Mouse (Mus musculus) gastrocnemius, postnatal 25 days (tissue): ENCODE data around the gene Atp8a1. TPM values are rescaled to one million over a fixed set of nuclear protein-coding genes. Genes with fewer than 3 reads are reported as not detected.

Experiments used
- DNase-seq: peaks from one replicate; pipeline ENCODE4 v3.0.0; 2022
- total RNA-seq, 2 experiments: library from RNA; stranded (reverse); gene quantifications; 1 replicate in 1 of 2; 2 replicates in 1 of 2; pipeline ENCODE4 v1.2.3; 2021

Atp8a1 gene
- total RNA-seq, 2 experiments from 2014 or later = 39.3 to 44.9 TPM

DNA sequence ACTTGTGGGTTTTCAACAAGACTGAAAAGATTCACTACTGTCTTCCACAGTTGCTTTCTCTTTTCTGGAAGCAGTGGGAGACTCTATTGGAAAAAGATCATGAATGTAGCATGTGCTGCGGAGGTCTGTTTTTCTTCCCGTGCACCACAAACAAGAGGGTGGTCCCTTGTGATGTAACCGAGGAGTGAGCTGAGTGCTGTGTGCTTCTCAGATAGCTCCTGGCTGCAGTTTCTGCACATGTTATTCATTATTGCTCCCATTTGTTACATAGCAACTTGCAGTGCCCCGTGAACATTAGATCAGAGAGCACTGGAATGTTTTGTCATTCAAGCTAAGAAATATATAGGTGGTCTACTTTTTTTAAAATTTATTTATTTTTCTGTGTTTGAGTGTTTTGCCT, 174.2 kb downstream of the Atp8a1 start:
- DNase-seq = no peak

DNA sequence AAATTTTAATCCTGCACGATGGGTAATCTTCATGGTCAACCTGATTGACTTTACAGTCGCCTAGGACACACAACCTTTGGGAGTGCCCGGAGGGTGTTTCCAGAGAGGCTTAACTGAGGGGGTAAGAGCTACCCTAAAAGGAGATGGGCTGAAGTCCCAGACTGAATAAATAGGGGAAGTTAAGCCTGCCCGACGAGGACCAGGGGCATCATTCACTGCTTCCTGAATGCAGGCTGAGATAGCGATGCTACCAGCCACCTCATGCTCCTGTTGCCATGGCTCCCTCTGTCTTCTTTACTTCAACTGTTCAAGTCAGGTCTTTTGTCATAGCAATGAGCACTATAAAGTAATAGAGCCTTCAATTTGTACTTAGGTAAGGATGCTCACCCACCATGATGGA, 177.1 kb downstream of the Atp8a1 start:
- DNase-seq = no peak

DNA sequence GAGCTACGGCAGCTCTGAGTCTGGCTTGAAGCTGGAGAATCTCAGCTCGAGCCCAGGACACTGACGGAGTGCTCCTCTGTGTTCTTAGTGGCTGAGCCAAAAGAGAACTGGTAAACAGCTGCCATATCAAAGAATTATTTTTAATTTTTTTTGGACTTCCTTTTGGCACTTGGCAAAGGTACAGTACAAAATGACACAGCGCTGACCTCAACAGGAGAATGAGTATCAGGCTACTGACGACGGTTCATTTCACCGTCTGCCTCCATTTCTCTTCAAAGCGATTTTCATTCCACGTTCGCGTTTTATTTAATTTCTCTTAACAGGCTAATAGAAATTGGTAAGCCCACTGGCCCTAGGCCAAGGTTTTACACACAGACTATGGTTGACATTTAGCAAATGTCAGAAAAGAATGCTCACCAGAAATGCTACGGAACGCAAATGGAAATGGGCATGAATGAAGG, 177.8 kb downstream of the Atp8a1 start:
- DNase-seq = peak; percentile 11

DNA sequence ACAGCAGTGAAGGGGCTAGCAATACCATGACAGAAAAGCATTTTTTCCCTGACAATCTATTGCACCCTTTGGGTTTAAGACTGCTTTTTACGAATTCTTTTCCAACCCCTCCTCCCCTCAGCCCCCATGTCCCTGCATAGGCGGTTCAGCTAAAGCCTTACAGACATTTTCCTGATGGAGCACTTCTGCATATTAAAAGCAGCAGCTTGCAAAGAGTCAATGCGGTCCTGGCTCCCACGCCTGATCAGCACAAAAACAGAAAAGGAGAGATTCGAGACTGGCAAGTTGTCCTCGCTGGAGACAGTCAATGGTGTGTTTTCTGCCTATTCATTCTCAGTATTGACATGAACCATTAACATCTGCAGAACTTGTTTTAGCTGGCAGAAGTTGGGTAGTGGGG, 184.5 kb downstream of the Atp8a1 start:
- no peak for DNase-seq

DNA sequence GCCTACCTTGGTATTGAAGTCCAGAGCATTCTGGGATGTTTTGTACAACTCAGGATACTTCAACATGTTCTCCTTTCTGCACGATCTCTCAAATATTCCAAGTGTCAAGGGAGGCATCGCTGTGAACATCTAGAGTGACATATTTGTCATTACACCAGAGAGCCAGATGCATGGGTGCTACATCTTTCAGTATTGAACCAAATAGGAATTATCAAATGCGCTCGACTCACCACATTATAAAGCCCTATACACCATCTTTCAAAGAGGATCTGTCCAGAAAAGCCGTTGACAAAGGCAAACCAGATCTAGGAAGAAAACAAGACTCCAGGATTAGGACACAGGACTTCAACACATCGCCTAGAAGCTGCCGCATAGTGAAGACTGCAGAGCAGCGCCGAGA, 187.4 kb downstream of the Atp8a1 start:
- DNase-seq = no peak

DNA sequence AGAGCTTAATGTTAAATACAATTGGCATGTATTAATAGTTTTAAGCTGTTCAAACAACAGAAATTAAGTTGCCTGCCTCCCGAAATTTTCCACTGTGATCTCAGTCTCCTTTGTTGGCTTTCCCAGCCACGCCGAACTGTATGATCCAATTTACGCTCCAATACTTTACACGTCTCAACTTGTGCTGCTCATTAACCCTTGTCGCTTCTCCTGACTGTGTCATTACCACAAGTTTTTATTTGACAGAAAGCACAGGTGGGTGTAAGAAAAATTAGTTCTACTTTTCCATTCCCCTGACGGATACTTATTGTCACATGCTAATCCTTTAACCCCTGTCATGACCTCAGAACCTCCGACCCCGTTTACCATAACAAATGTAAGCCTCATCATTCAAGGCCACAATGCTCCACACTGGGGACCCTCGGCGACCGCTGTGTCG, 190.4 kb downstream of the Atp8a1 start:
- no peak for DNase-seq

DNA sequence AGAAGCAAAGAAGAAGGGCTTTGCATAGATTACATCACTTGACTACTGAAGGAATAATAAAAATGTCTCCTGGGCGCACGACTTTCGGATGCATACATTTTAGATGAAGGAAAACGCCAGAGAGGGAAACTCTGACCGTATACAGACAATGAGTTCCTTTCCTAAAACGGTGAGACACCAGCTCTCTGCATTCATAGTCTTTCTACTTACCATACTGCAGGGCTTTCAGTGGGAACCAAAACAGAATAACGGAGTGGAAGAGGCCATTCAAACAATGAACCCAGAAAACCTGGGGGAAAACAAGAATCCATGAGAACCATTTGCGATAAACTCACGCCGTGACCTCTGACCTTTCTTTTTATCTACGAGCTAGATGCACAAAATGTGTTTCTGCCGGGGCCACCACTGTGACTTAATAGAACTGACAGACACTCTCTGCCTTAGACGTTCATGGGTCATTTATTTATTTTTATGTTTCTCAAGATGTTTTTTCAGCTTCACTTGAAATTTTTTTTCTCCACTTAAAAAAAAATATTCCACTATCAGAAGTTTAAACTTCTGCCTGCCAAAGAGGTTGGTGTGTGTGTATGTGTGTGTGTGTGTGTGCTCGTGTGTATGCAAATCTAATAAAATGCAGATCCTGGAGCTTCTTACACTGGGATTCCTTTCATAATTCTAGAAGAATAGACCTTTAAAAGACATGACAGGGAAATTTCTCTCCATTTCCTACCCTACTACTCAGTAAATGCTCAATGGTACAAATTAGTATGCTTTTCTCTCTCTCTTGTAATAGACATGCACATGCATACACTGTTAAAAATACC, 191.3 kb downstream of the Atp8a1 start:
- no peak for DNase-seq

DNA sequence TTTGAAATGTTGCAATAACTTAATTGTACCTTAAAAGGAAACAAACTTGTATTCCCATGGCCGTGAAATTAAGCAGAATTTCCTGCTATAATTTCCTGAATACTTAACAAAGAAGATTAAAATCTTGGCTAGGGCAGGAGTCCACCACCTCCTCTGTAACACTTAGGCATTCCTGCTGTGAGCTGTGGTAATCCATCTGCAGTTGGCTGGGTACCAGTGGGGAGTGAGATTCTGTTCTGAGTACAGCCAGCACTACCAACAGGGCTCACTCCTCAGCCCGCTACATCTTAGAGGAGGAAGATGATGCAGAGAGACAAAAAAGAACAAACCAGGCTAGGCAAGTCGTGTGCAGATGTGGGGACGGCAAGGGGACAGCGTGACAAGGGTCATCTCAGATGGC, 192.7 kb downstream of the Atp8a1 start:
- no peak for DNase-seq

DNA sequence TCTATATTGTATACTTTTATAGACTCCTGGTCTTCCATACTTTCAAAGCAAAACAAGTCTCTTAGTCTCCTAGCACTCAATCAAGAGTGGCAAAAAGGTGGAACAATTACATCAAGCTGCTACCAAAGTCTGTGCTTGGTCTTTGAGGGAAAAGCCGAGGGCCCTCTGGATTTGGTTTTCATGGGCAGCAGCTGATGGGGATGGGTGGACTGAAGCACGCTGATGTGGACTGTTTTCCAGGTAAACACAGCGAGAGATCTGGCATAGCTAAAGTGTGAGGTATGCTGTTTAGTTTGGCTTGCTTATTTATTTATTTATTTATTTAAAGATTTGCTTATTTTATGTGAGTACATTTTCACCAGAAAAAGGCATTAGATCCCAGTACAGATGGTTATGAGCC, 193.7 kb downstream of the Atp8a1 start:
- DNase-seq = no peak

DNA sequence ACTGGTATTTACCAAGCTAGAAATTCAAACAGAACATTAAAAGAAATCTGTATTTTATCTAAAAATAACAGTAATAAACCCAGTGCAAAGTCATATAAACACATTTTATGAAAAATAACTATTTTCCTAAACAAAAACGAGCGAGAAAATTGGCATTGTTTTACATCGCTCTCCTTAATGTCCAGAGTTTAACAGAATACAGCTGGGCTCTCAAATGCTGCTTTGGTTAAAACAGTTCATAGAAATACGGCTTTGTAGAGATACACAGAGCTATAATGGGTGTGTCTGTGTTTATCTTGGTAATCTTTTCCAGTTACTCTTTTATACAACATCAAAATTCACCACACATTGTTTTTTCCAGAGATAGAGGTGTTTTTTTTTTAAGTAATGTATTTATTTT, 194.8 kb downstream of the Atp8a1 start:
- no peak for DNase-seq

DNA sequence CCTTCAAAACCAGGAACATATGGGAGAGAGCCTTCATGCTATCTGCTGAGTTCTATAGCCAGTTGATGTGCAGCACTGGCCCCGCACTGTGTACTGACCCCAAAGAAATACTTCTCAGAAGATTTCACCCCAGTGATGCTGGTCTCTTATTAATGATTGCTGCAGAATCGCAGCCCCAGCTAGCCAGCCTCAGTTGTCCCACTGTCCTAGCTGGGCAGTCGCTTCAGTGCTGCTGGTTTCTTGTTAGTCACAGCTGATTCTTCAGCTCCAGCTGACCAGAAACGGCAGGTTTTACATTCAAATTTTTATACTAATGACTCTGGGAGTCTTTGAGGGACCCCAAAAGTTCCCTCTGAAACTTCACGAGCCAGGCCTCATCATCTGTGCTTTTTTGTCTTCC, 197.2 kb downstream of the Atp8a1 start:
- DNase-seq = no peak

DNA sequence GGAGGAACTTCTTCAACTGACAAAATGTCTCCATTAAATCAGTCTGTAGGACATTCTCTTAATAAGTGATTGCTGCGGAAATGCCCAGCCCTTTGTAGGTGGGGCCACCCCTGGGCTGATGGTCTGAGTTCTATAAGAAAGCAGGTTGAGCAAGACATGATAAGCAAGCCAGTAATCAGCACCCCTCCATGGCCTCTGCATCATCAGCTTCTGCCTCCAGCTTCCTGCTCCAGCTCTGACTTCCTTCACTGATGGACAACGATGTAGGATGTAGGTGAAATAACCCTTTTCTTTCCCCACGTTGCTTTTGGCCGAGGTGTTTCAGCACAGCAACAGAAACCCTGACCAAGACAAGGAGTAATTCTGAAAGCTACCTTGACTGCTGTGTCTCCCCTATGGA, 198.1 kb downstream of the Atp8a1 start:
- no peak for DNase-seq

DNA sequence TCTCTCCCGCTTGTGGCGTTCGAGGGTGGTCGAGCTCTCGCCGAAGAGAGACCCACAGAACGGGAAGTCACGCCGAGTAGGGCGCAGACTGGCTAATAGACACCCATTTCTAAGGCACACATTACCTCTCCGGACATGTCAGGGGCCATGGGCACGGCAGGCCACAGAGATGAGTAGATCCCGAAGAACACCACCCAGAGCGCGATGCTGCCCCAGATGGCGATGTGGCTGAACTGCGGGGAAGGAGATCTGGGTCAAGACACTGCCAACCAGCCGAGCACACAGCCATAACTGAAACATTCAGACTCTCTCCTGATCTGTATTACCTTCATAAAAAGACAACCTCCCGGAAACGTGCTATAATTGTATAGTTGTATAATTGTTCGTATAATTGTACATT, 199.7 kb downstream of the Atp8a1 start:
- peak; percentile 17 for DNase-seq

DNA sequence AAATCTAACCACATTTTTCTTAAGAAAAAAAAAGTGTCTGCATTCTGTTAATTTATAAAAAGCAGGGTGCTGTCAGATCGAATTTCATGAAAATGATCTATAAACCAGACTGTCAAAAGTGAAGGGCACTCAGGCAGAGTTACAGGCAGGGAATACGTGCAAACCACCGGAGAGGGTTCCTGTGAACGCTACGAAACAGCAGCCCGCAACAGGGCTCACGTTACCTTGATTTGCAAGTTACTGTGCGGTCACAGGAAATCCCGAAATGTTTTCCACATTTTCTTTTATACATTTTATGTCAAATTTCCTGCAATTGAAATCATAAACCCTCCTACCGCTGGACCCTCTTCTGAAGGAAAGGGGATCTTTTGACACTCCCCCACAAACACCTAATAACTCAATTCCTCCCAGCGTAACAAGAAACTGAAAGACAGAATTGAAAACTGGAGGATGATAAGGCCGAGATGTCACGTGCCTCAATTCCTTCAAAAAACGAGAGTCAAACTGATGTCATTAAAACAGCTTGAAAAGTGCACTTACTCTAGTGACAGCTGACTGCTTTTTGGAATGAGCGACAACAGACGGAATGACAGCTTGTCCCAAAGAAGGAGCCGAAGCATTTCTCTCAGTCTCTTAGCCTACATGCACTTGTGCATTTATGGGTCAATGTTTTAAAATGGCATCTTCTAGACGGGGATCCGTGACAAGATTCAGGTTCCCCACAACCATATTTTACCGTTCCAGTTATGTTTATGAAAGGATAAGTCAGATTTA, 200.3 kb downstream of the Atp8a1 start:
- no peak for DNase-seq

DNA sequence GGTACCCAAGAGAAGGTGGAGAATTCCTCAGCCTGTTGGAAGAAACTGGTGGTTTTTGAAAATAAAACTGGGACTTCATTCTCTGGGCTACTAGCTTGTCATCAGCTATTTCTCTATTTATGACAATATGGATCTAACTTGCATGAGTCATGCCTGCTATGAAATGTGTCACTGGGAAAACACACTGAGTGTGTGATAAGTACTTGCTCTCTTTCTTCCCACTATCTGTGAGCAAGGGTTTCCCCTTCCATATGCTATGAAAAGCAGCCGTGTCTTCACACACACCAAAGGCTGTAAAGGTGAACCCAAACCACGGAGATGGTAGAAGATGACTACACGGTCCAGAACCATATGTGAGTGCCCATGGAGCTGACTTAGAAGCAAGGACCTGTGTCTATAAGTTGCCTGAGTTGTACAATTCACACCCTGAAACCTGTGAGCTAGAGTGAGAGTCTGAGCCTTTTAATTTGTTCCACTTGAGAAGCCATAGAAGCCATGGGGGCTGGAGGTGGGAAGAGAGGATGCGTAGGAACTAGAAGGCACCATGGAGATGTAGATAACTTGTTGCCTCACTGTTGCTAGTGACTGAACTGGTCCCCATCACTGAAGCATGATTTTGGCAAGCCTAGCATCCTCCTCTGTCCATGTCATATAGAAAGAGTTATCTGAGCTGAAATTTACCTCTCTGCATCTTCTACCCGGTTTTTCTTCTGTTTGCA, 203.5 kb downstream of the Atp8a1 start:
- no peak for DNase-seq

DNA sequence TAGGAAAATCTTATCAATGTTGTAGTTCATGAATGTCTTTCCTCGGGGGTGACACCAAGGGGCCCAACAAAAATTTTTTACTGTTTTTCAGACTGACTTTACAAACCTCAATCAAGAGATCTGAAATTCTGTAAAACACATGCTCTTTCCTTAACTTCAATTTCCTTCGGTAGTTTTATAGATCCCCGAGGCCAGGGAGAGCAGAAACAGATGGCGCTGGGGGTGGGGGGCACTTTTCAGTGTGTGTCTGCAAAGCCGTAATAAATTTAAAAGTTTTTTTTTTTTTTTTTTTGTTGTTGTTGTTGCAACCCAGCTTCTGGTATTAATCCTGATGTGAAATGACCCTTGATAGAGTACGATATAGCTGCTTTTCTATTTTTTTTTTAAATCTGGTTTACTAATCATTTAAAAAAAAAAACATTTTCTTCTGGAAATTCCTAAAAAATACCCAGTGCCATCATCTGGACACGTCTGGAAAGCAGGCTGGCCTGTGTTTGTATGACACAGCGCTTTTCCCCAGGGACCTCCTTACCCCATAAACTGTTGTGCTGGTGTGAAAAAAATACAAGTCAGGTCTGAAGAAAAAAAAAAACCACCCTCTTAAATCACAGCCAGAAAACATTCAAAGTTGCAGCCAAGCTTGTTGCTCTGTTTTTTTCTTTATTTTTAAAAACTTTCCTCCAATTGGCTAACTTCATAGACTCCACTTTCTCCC, 205.7 kb downstream of the Atp8a1 start:
- no peak for DNase-seq

DNA sequence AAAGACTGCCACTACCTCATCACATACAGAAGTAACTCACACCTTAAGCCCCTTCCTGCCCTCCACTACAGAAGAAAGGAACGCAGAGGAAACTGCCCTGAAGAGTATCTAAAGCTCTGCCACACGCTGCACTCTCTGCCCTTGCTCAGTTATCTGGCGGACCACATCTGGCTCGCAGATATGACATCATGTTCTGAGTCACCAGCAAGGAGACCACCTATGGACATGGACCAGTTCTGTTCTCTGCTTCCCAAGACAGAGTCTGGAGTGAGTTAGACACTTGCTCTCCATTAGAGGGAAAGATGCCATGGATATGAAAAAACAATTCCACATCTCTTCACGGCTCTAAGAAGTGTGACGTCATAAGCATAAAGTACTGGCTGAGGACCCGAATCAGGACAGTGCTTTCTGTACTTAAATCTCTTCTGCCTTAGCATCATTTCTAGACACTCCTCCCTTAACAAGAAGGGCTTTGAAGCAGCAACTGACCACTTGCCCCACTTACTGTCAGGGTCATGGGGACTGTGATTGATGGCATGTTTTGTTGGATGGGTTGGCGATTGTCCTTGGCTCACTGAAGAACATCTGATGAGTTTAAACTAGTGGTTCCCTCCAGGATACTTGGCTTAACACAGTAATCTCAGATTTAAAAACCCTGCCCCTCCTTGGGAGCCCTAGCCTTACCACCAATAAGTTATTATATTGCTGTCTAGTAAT, 206.5 kb downstream of the Atp8a1 start:
- DNase-seq = no peak

DNA sequence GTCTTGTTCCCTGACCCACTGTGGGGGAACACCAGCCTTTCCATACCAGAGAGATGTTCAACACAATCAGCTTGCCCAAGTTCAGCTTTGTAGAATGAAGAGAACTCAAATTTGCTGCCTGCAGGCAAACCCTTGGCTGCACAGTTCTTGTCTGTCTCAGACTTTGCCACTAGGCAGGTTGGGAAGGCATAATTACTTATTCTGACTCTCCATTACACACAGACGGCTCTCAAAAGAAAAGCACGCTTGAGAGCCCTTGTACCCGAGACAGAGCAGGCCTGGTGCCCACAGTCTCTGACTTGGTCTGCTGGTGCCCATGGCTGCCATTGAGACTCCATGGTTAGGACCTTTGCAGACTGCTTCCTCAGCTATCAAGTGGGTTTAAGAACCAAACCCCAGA, 212.9 kb downstream of the Atp8a1 start:
- DNase-seq = no peak

DNA sequence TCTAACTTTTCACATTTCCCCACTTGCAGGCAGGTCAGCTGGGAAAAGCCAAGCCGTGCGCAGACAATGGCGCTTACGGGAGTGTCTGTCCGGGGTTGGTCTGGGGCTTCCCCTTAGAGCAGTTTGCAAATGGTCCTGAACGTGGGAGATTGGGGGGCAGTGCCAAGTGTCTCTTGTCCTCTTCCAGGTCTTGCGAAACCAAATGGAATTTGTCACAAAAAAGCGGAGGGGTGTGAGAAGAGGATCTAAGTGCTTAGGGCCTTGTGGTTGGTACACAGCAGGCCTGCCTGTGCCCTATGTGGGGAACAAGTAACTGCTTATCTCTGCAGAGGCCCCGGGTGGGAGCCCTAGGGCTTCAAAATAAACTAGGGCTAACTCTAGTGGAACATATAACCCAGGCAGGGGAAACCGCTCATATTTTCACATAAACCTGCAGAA, 213.4 kb downstream of the Atp8a1 start:
- no peak for DNase-seq

DNA sequence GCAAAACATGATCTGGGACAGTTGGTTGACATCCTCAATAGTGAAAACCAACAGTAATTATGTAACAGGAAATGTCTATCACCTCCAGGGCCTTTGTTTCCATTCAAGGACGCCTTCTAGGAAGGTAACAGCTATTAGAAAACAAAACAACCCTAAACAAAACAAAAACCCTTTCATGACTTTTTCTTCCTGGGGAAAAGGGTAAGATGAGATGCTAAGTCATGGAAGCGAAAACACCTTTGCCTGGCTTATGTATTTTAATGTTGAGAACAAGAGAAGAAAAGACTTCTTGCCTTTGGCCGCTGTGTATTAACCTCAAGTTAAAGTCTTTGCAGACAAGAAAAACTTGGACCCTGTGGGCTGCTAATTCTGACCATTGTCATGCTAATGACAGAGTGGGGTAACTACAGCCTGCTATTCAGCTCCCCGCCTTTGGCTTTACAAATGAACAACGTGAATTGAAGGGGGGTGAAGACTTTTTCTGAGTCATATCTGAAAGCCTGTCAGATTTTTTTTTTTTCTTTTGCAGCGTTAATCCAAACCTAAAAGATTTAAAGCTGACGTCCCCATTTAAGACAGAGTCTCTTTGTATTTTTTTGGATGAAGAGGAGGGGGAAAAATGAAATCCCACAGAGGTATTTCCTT, 214.0 kb downstream of the Atp8a1 start:
- no peak for DNase-seq

DNA sequence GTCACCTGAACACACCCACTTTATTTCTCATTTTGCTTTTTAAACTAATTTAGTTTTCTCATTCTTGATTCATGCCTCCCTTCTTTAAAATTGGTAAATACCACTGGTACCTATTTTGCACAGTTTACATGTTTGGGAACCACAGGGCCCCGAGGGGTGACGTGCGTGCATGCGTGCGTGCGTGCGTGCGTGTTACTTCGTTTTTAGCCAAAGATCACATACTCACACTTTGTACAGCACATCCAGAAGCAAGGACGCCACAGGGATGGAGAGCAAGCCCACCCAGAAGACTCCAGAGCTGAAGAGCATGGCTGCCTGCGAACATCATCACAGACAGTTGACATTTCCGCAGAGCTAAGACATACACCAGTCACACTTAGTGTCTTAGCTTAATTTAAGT, 216.0 kb downstream of the Atp8a1 start:
- DNase-seq = no peak
